Mouse (Mus musculus) embryo, embryonic 10.5 days (tissue): ENCODE results near the gene Trim8.

Source experiments
- DNase-seq: peaks from one replicate; pipeline ENCODE4 v3.0.0-alpha.2; 2015; ENCODE audit warnings: low spot score

Trim8 gene

DNA sequence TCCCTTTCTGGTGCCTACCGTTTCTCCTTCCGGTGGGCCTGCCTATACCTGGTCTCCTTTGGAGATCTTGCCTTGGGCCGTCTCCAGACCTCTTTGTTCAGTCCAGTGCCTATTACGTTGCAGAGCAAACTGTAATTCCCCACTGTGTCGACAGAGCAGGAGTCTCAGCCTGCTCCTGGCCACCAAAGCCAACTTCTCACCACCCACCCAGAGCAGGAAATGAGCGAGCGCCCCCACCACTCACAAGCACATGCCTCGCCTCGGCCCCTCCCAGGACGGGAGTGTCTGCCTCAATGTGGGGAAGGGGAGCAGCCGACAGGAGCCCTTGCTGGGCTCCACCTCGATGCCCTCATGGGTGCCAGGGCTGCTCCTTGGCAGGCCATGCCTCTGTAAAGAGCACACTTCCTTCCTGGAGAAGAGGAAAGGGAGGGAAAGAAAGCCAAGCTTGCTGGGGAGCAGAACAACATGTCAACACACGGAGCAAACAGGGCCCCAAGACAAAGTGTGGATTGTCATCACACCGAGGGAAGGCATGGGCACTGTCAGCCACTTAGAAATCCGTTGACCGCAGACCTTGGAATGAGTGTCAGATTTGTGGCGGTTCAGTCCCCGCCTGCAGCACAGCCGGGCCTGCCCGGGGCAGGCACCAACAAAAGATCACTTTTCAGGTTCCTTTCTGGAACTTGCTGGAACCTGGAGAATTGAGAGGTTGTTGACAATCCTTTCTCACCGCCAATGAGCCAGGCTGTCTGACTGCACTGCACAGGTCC is 22.0 kb upstream of the Trim8 start:
- DNase-seq, result no peak

DNA sequence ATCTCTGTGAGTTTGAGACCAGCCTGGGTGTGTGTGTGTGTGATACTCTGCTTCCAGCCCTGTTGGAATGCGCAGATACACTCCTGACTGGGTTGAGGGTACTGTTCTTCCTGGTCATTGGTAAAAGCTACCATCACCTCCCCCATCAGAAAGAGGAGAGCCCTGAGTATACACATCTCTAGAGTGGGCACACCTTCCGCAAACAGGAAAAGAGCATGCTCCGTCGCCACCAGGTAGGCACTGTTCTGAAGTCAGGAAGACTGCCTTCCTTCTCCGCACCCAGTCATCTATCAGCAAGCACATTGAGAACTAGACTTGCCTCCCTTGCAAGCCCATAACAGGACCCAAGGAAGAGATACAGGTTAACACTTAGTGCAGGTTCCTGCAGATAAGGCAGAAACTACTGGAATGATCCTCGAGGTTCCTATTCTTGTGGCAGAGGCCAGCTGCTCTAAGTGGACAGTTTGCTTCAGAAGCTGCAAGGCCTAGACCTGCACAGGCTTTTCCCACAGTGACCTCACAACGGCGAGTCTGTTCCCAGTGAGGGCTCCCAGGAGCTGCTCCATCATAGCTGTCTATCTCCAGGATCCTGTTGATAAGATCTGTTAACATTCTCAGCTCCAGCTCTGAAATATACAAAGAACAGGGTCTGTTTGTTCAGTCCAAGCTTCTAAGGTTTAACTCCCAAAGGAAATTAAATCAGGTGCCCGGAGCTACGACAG is 20.7 kb upstream of the Trim8 start:
- peak; percentile 37 for DNase-seq

DNA sequence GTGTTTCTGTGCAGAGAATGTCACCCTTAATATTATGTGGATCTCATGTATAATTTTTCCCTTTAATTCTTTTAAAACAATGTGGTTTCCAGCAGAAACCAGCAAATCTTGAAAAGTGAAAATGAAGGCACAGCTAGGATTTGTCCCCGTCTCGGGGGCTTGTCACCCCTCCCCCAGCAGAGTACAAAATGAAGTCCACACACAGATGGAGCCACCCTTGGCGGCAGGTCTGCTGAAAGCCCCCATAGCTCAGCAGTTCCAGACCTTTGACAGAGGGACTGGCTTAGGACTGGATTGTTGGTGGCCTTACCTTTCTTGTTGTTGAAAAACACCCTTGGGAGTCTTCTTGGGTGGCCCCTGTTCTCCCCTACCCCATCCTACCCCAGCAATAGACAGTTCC is 20.1 kb upstream of the Trim8 start:
- DNase-seq, result no peak

DNA sequence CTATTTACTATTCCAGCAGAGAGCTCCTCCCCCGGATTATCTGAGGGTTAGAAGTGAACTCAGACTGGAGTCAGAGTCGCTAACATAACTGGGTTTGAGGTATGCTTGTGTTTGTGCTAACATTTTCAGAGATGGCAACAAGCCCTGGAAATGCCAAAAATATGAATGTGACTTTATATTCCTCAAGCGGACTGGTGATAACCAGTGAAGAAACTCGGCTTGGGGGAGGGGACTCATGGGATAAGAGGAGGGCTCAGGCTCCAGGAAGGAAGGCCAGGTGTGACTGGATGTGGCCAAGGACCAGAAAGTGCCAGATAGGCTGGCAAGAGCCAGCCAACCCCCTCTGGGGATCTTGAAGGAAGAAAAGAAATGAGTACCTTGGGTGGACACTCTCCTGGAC is 19.7 kb upstream of the Trim8 start:
- DNase-seq, result no peak

DNA sequence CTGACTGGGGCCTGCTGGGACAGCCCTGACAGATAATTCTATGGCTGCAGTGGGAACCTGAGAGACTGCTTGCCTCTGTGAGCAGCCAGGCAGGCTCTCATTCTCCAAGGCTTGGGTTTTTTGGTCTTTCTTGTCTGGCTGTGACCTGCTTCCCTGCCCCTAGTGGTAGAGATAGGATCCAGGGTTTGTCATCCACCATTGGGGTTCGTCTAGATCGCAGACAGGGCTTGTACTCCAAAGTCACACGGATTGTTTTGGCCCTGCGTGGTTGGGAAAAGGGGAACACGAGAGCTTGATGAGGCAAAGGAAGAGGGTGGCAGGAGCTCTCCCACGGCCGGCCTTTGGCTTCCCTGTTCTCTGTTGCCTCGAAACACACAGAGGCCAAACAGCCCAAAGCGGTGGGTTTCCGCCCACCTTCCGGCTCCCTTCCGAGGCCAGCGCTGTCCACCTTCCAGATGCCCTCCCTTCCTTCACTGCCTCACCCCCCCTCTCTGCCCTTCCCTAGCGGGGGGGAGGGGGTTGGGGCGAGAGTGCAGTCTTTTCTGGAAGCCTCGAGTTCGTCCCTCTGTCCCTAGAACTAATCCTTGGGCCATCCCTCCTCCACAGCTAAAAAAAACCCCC is 18.5 kb upstream of the Trim8 start:
- peak; percentile 44 for DNase-seq

DNA sequence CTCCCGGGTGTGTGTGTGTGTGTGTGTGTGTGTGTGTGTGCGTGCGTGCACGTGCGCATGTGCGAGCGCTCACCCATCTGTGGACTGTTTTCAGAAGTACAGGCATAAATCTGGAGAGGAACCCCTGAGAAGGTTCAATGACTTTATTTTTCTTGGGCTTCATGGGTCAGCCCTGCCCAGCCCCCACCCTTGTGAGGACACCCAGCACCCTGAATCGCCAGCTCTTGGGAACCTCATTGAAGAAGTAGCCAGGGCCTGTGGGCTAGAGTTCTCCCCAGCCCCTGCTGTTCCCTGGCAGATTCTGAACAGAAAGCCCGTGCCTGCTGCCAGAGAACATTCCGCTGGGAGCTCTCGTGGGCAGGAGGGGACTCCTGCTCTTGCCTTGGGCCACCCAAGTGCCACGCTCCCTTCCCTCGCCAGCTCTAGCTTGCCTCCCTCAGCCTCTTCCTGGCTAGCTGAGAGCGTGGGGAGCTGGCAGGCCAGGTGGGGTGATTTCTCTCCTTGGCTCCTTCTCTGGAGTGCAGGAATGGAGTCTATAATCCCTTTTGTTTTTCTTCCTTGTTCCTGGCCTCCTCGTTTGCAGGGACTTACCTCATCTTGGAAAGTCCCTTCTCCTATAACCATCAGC is 17.7 kb upstream of the Trim8 start:
- no peak for DNase-seq

DNA sequence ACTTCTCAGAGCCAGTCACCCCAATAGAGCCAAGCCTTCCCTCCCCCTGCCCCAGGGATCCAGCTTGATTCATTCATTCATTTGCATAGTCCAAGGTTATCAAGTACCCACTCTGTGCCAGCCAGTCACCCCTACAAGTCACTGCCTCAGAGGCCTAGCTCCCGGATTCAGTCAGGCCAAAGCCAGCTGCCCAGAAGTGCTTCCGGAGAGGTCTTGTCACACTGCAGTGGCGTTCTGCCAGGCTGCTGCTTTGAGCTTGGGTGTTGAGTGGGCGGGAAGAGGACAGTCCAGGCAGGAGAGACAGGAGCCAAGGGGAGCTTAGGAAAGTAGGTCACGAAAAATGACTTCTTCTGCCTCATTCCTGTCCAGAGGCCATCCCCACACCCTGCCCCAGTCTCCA is 17.0 kb upstream of the Trim8 start:
- no peak for DNase-seq

DNA sequence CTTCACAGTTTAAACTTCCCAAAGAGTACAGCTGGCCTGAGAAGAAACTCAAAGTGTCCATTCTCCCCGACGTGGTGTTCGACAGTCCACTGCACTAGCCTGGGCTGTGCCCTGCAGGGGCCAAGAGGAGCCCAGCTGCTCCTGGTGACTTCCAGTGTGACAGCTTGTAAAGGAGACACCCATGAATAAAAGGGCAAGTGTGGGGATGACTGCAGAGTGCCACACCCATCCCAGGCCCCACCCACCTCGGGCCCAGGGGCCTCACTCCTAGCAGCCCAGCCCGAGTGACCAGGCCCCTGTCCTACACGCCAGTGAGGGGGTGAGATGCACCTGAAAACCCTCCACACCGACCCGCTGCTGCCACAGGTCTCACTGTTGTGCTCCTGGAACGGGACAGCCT is 15.7 kb upstream of the Trim8 start:
- DNase-seq, result no peak

DNA sequence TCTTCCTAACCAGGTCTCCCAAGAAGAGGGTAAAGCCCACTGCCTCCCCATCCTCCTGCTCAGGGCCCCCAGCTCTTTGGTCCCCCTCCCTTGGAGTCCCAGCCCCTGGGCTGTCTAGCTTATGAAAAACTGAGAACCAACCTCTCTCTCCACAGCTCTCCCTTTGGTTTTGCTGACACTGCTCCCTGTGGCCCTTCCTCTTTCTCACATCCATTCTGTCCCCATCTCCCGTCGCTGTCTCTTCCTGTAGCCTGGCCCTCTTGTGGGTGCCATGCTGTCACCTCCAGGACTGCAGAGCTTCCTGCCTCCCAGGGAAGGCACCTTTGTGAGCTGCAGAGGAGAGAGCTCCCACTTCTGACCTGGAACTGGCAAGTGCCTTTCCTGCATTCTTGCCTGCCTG is 14.8 kb upstream of the Trim8 start:
- DNase-seq, result no peak

DNA sequence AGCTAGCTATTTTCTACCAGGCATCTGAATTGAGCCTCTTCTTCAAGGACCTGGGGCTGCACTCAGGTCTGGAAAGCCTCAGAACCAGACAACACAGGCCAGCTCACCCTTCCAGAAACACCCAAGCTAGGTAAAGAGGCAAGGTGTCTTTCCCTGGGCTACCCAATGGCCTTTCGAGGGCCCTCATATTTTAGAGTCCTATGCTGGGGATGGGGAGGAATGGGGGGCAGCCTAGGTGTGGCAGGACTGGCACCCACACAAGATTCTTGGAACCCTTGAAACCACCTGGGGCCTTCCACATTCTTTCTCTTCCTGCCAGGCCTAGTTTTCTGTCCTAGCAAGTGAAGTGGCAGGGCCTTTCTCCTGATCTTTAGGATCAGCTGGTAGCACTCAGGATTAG is 12.1 kb upstream of the Trim8 start:
- no peak for DNase-seq

DNA sequence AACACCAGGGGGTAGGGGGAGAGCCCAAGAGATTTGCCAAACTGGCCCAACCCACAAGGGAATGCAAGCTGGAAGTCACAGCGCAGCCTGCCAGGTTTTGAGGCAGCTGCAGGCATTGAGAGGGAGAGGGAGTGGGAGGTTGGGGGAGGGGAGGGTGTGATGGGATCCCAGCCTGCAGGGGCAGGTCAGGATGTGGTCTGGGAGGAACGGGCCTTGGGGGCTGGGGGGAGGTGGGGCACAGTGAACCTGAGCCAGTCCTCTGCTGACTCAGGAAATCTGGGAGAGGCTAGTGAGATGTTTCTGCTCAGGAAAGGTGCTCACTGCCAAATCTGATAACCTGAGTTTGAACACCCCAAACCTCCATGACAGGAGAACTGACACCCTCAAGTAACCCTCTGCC is 10.9 kb upstream of the Trim8 start:
- peak; percentile 49 for DNase-seq

DNA sequence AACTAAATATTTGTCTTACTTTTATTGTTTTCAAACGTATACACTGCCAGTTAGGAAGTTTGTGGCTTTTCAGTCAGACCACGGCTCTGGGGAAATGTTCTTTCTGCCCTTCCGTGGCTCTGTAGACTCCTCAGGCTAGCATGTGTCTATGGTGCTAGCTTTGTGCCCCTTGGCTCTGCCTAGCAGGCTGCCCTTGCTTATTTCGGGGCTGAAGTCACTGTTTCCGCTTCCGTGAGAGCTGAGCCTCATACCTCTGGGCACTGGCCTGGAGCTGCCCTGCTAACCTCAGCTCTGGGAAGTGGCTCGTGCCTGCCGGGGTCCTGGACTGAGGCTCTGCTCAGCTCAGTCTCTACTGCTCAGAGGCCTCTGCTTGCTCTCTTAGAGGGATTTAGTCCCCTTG is 6.4 kb upstream of the Trim8 start:
- DNase-seq, result no peak

DNA sequence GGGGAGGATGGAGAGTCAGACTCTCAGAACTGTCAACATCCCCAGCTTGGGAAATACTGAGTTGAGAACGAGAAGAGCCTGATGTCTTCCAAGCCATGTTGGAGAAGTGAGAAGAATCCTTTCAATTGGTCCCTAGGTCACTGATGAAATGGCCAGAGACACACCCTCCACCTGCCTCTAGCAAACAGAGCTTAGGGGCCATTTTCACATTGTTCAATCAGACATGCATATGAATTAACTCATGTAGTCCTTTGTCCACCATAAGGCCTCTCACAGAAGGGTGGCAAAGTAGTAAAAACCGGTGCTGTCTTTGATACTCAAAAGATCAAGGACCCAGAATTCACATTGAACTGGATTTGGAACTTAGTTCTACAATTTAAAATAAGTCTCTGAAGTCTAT is 4.3 kb upstream of the Trim8 start:
- DNase-seq, result no peak

DNA sequence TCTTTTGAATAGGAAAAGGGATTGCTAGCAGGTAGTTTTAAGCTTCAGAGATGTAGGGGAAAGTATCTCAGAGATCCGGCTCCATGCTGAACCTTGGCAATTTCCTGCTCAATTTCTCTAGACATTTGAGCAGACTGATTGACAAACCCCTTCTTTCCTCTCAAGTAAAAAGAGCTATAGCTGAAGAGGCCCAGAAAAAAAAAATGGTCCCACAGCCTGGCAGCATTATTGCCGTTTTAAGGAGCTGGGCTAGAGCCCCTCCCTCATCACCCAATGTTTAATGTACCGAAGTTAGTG is 2.0 kb upstream of the Trim8 start:
- DNase-seq, result no peak

DNA sequence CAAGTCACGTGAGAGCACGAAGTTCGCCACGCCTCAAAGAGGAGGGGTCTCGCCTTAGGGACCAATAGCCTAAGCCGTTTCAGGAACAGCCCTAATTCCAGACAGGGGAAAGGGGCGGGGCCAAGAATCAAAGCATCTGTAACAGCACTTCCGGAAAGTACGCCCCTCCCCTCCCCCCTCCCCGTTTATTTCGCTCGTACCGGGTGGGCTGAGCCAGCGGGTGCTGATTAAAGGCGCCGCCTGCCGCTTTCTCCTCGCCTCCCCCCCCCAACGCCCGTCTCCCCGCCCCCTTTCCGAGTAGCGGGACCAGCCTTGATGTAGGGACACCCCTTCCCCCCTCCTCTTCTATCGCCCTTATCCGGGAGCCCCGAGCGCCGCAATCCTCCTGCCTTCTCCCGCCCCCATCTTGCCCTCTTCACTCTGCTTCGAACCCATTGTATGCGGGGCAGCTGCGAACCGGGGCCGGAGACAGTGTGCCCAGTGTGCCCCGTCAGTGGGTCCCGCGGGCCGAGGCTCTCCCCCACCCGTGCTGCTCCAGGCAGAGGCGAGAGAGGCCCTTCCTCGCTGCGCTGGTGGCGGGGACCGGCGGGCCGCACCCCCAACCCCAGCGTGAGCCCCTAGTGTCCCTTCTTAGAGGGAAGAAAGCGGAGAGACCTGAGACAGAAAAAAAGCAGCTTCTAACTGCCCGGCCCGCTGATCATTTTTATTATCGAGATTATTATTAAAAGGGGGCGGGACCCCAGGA is 1.5 kb upstream of the Trim8 start:
- DNase-seq, result peak; percentile 100

DNA sequence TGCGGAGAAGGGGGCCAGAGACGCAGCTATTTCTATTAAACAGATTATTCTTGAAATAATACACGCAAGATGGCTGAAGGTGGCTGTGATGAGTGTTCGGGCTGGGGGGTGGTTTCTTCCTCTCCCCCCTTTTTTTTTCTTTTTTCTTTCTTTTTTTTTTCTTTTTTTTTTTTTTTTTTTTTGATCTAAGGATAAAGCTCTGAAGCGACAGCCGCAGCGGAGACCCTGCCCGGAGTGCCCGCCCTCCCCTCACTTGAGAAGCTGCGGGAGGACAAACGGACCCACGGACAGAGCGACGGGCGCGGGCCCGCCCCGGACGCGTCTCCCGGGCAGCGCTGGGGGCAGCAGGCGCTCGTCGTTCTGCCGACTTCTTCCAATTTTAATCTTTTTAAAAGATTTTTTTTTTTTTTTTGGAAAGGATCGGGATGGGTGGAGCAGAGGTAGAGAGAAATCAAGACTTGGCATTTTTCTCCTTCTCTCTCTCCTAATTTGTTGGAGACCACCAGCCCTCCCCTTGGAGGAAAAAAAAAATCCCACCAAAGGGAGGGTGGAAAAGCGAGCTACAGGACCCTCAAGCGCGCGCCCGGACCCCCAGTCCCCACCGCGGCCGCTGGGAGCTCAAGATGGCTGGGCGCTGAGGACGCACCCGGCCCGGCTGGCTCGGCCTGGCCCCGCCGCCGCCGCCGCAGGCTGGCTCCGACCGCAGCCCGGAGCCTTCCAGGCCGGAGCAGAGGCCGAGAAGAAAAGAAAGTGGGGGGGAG is 741 bp upstream of the Trim8 start:
- peak; percentile 83 for DNase-seq

DNA sequence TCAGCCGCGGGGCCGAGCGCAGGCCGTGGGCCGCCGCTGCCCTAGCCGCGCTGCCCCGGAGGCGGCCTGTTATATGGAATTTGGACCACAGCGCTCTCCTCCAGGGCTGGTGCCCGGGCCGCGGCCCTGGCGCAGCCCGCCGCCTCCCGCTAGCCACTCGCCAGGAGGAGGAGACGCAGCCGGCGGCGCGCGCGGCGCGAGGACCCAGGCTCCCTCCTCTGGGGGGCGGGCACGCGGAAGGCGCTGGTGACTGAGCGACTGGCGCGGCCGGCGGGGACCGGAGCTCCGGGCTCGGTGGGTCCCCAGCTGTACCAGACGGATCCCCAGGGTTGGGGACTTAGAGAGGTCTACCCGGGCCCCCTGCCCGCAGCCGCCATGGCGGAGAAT is 560 bp downstream of the Trim8 start:
- peak; percentile 60 for DNase-seq

DNA sequence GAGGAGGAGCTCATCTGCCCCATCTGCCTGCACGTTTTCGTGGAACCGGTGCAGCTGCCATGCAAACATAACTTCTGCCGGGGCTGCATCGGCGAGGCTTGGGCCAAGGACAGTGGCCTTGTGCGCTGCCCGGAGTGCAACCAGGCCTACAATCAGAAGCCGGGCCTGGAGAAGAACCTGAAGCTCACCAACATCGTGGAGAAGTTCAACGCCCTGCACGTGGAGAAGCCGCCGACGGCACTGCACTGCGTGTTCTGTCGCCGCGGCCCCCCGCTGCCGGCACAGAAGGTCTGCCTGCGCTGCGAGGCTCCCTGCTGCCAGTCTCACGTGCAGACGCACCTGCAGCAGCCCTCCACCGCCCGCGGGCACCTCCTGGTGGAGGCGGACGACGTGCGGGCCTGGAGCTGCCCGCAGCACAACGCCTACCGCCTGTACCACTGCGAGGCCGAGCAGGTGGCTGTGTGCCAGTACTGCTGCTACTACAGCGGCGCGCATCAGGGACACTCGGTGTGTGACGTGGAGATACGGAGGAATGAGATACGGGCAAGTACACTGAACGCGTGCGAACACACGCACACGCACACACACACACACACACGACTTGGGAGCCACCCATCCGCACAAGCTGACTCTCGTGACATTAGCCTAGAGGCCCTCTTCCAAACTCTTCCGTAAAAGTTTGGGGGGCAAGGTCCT is 1.1 kb downstream of the Trim8 start:
- DNase-seq, result peak; percentile 68

DNA sequence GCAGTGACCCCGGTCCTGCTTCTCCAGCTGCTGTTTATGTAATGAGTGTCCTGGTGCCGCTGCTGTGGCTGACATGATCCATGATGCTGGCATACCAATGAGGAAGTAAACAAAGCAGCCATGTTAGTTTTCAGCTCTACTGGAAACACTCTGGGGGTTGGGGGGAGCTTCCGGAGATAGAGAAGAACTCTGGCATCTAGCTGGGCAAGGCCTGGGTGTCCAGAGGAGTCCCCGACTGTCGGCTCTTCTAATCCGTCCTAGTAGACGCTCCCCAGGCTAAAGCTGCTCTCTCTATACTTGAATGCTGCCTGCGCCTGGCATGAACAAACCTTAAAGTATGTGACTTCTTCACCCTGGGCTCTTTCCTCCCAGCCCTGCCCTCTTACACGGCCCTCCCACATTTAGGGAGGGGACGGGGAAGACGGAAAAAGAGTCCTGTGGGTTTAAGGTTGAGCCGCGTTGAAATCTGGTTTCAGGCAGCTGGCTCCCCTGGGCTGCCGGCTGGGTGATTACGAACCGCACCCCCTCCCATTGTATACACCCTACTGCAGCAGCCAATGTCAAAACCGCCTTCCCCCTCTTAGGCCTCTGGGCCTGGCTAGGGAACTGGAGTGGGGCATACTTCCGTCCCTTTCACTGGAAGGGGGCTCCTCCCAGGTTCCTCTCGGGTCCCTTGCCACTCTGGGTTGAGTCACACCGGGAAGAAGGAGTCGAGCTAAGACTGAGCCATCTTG is 2.0 kb downstream of the Trim8 start:
- peak; percentile 81 for DNase-seq

DNA sequence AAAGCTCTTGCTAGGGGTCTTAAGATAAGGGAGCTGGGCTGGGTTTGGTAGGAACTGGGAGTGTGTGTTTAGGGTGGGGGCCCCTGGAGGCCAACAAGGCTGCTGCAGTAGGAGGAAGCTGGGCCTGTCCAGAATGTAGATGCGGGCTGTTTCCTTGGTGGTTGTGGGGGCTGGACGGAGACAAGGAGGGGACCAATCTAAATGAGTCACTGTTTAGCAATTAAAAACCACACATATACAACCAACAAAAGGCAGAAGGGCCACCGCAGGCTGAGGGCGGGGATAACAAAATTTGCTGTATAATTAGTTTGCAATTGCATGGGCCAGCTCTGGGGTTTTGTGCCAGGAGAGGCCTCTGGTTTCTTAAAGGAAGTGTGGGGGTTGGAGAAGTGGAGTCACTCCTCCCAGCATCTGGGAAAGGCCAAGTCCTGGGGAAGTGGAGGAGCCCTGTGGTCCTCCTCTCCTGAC is 2.6 kb downstream of the Trim8 start:
- DNase-seq, result peak; percentile 39
